Mouse (Mus musculus): ENCODE measurements around the gene Rrp9.

Rrp9 gene

GRCm38 (mm10) chr9:106475663-106476001, at the start of gene Rrp9:
Rrp9 (plus strand) TSS chr9:106475963.
- in situ Hi-C loops (cut with MboI, MseI), result loop anchor here (5.0 to 10.0 kb wide), 3 partner anchors 33 to 1499 kb away; partner anchors contain the start of gene Uba7 (in 1 of the 2)

DNA sequence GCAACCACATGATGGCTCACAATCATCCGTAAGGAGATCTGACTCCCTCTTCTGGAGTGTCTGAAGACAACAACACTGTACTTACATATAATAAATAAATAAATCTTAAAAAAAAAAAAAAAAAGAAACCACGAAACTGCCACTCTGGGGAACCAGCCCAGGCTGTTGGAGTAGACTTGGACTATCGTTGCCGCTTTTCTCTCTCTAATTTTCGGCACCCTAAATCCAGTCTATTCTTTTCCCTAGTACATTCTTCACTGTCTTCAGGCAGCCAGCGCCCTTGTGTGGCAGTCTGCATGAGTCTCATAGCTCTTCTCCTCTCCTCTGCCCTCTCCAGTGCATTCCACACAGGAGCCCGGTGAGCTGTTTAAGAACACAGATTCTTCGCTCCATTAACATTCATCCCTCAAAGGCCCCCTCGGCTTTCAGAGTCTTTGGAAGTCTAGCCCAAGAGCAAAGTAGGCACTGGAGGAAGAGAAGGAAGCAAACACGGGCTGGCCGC, 47.0 kb upstream of the Rrp9 start:
- in situ Hi-C loops (cut with MboI, MseI), result loop anchor here (5.0 to 25.0 kb wide), 3 partner anchors 61 to 941 kb away; partner anchors contain the start of genes Dusp7 (in 1 of the 2) and Wdr82 (in 1 of the 2)

DNA sequence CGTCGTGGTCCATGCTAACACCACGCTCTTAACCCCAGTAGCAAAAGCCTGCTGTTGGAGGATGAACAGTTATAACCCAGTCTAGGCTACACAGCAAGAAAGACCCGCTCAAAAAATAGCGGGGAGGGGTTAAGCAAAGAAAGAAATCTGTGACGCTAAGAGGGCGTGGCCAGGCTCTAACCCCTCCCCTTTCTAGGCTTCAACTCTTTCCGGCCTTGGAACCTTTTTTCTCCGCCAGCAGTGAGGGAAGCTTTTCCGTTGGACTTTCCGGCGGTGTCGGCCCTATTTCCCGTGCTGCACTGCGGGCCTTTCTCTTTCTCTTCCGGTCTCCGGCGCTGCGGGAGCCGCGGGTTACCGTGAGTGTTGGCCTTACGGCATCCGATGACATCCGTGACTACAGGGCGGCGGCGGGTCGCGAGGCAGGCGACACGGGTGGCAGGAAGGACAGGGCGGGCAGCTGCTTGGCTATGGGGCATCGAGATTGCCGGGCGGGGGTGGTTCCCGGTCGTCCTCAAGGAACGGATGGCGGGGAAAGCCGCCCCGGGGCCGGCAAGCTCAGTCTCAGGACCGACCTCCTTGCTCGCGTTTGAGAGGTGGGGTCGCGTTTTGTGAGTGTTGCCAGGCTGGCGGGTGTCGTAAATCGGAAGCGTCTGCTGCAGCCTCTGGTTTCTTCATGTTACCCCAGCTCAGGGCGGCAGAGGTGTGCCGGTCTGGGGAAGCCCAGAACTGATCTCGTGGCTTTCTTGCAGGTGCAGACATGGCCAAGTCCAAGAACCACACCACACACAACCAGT, 46.3 kb upstream of the Rrp9 start, which contains the start of gene Rpl29:
Rpl29 (plus strand) TSS at position 234 of the 794 bp plus-strand sequence.
- in situ Hi-C loops (cut with MboI, MseI), result loop anchor here (5.0 to 25.0 kb wide), 4 partner anchors 62 to 942 kb away; partner anchors contain the start of genes Dusp7 (in 1 of the 2), Ppm1m (in 1 of the 2) and Wdr82 (in 1 of the 2)

GRCm38 (mm10) chr9:106430015-106430264, 45.8 kb upstream of the Rrp9 start:
- in situ Hi-C loops (cut with MboI, MseI), result loop anchor here (10.0 to 25.0 kb wide), 2 partner anchors 235 to 943 kb away; partner anchors contain the start of gene Ppm1m (in 1 of the 2)

DNA sequence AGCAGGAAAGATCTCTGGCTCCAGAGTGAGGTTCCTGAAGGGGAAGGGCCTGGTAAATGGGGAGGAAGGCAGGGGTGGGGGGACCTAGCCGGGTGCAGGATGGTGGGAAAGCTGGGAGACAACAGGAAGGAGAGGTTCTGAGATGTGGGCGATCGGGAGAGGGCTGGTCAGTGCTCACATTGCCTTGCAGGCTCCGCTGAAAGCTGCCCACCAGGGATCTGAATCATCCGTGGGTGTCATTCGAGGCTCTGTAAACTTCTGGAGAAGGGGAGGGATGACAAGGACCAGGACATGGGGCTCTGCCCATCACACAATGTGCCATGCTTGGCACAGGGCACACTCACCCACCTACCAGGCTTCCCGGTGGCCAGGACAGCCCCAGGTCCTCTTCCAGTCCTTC, 42.4 kb upstream of the Rrp9 start:
- in situ Hi-C loops (cut with MboI, MseI), result loop anchor here (10.0 to 25.0 kb wide), 2 partner anchors 239 to 946 kb away; partner anchors contain the start of gene Ppm1m (in 1 of the 2)

GRCm38 (mm10) chr9:106436566-106436965, 39.2 kb upstream of the Rrp9 start:
- in situ Hi-C loops (cut with MboI, MseI), result loop anchor here (5.0 to 25.0 kb wide), 3 partner anchors 36 to 949 kb away; partner anchors contain the start of gene Ppm1m (in 1 of the 2)

DNA sequence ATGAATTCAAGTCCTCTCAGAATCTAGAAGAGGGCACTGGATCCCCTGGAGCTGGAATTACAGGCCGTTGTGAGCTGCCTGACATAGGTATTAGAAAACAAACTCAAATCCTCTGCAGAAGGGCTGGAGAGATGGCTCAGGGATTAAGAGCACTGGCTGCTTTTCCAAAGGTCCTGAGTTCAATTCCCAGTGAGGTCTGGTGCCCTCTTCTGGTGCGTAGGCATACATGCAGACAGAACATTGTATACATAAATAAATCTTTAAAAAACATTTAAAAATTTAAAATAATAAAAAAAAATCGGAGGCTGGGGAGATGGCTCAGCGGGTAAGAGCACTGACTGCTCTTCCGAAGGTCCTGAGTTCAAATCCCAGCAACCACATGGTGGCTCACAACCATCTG, 33.1 kb upstream of the Rrp9 start:
- in situ Hi-C loops (cut with MboI, MseI), result loop anchor here (5.0 to 25.0 kb wide), 3 partner anchors 35 to 1092 kb away; partner anchors contain the start of genes Parp3 (in 1 of the 2), Rrp9 (in 1 of the 2) and Tmem115 (in 1 of the 2)

- in situ Hi-C loops (cut with MboI, MseI), result loop anchor here (5.0 to 25.0 kb wide), 3 partner anchors 32 to 1090 kb away; partner anchors contain the start of genes Parp3 (in 1 of the 2), Rrp9 (in 1 of the 2) and Tmem115 (in 1 of the 2)
Observed at GRCm38 (mm10) chr9:106444836-106445235, 30.9 kb upstream of the Rrp9 start.

- in situ Hi-C loops (cut with MboI, MseI), result loop anchor here in 1 of 2 experiments (10.0 to 25.0 kb wide), 2 partner anchors 960 to 1087 kb away; partner anchors contain the start of gene Tmem115
Observed at GRCm38 (mm10) chr9:106447348-106447747, 28.4 kb upstream of the Rrp9 start, which contains the start of the genes Abhd14b and Abhd14a. Abhd14b (plus strand) TSS chr9:106447459. Abhd14a (minus strand) TSS chr9:106447678.

DNA sequence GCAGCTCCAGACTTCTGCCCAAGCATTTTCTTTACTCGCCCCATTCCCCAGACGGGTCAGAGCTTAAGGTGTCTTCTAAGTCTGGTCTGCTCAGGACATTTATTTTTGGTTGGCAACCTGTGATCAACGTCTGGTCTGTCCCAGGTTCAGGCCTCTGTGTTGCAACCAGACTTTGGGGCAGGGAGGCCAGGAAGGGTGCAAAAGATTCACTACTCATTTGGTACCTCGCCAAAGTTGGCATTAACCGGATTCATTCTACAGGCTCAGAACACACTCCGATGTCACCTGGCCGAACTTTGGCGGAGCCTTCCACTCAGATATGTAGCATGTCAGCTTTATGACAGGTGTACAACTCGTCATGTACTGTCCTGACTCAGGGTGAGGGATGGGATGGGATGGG, 27.8 kb upstream of the Rrp9 start:
- in situ Hi-C loops (cut with MboI, MseI), result loop anchor here in 1 of 2 experiments (10.0 to 25.0 kb wide), 2 partner anchors 961 to 1087 kb away; partner anchors contain the start of gene Tmem115

- in situ Hi-C loops (cut with MboI, MseI), result loop anchor here in 1 of 2 experiments (10.0 to 25.0 kb wide), 2 partner anchors 961 to 1086 kb away; partner anchors contain the start of gene Tmem115
Observed at GRCm38 (mm10) chr9:106448498-106449031, 27.2 kb upstream of the Rrp9 start.

GRCm38 (mm10) chr9:106449947-106450346, 25.8 kb upstream of the Rrp9 start:
- in situ Hi-C loops (cut with MboI, MseI), result loop anchor here (10.0 to 25.0 kb wide), 3 partner anchors 963 to 1105 kb away; partner anchors contain the start of genes Rassf1 (in 1 of the 2) and Tmem115 (in 1 of the 2)

DNA sequence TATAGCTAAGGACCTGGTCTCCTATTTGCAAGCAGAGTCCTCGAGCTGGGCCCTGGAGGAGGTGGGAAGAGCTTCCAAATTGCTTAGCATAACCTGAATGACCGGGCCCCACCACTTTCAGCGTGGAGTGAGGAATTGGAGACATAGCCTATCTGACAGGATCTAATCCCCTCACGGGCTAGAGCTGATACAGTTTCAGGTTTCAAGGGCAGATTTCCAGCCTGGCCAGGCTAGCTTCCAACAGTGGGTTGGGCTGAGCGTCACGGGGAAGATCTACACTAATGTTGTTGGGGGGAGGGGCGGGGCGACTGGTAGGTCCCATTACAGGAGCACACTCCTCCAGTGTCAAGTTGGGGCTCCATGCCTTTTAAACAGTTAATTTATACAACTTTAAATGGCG, 25.1 kb upstream of the Rrp9 start:
- in situ Hi-C loops (cut with MboI, MseI), result loop anchor here in 1 of 2 experiments (10.0 kb wide), 1 partner anchor 1104 kb away; the partner anchor contains the start of gene Rassf1

GRCm38 (mm10) chr9:106451298-106451697, 24.5 kb upstream of the Rrp9 start:
- in situ Hi-C loops (cut with MboI, MseI), result loop anchor here in 1 of 2 experiments (10.0 kb wide), 1 partner anchor 1104 kb away; the partner anchor contains the start of gene Rassf1

DNA sequence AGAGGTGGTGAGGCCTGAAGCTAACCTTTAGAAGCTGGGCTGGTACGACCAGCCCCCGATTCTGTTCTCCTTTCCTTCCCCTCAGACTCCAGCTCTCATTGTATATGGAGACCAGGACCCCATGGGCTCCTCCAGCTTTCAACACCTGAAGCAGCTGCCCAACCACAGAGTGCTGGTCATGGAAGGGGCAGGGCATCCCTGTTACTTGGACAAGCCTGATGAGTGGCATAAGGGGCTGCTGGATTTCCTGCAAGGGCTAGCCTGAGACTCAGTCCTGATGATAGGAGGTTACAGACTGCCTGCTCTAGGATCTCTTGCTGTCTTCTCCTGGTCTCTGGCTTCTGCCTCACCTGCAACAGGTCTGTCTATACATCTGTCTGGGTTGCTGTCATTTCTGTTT, 23.9 kb upstream of the Rrp9 start:
- in situ Hi-C loops (cut with MboI, MseI), result loop anchor here in 1 of 2 experiments (10.0 kb wide), 1 partner anchor 1103 kb away; the partner anchor contains the start of gene Rassf1

GRCm38 (mm10) chr9:106452351-106452750, 23.4 kb upstream of the Rrp9 start:
- in situ Hi-C loops (cut with MboI, MseI), result loop anchor here in 1 of 2 experiments (10.0 kb wide), 1 partner anchor 1102 kb away; the partner anchor contains the start of gene Rassf1

- in situ Hi-C loops (cut with MboI, MseI), result loop anchor here in 1 of 2 experiments (10.0 kb wide), 1 partner anchor 1102 kb away; the partner anchor contains the start of gene Rassf1
Observed at GRCm38 (mm10) chr9:106452821-106453220, 22.9 kb upstream of the Rrp9 start.

GRCm38 (mm10) chr9:106453271-106454070, 22.3 kb upstream of the Rrp9 start, which contains the start of gene Pcbp4:
Pcbp4 (plus strand) TSS chr9:106453291.
- in situ Hi-C loops (cut with MboI, MseI), result loop anchor here in 1 of 2 experiments (10.0 kb wide), 1 partner anchor 1101 kb away; the partner anchor contains the start of gene Rassf1

GRCm38 (mm10) chr9:106454071-106454761, 21.5 kb upstream of the Rrp9 start:
- in situ Hi-C loops (cut with MboI, MseI), result loop anchor here in 1 of 2 experiments (10.0 kb wide), 1 partner anchor 1101 kb away; the partner anchor contains the start of gene Rassf1

Data from T-helper 17 cell (primary cell).